Comparison of ENCODE assay signal across 11 mouse cellular contexts in the genomic region with DNA sequence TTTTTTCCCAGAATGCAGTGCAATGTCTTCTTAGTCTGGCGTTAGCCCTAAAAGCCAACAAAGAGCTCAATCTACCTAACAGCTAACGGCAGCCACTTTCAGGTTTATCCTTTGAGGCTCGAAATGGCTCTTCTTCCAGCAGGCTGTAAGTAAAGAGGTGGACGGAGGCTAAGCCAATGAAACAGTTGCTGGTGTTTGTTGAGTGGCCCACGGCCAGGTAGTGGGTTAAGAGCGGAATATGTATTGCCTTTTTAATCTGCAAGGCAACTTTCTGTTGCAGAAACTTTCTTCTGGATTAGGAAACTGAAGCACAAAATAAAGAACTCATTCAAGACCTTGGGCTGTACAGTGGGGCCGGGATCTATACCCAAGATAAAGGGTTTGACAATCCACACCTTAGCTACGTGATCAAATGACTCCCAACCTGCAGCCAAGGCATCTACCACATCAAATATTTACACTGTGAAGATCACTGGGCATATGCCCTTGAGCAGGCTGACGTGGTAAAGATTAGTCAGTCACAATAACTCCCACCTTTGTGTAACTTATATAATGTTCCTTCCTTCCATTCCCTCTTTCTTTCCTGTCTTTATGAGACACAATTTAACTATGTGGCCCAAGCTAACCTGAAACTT.
"Had no signal": no experiment of that assay in that cellular context is flagged by ENCODE, and none has a peak within 500 bp of the region (broad histone marks: within the 10 kb centered on the region; RNA-seq: fewer than 3 reads in every experiment).

No protein-coding gene starts in this region.

- DNase-seq: kidney, adult 8-10 months; kidney, postnatal 25 days; layer of hippocampus, adult 9-11 months; liver, embryonic 13.5 days; lung, adult 2 months; midbrain, embryonic 14.5 days; thymus, postnatal 14 days had no signal

- H3K27ac ChIP-seq: limb, embryonic 12.5 days; liver, embryonic 13.5 days; neural tube, embryonic 12.5 days had no signal

- H3K4me3 ChIP-seq: limb, embryonic 12.5 days; liver, embryonic 13.5 days; neural tube, embryonic 12.5 days had no signal

- H3K9ac ChIP-seq: limb, embryonic 12.5 days; liver, embryonic 13.5 days; neural tube, embryonic 12.5 days had no signal

- ATAC-seq: hindbrain, embryonic 16.5 days; inflammation-experienced regulatory T-cells, adult 6 months had no signal

- H3K4me1 ChIP-seq: limb, embryonic 12.5 days; liver, embryonic 13.5 days had no signal

- H3K4me2 ChIP-seq: limb, embryonic 12.5 days; liver, embryonic 13.5 days; neural tube, embryonic 12.5 days had no signal

- H3K36me3 ChIP-seq: limb, embryonic 12.5 days; liver, embryonic 13.5 days; neural tube, embryonic 12.5 days had no signal

- H3K9me3 ChIP-seq: liver, embryonic 13.5 days had no signal

- H3K27me3 ChIP-seq: limb, embryonic 12.5 days; liver, embryonic 13.5 days; neural tube, embryonic 12.5 days had no signal
